In genomic region chr5:5379501-5379869, GRCm38 (mm10) we compare ENCODE assay signal across 8 mouse cellular contexts. TPM values are rescaled to one million over a fixed set of nuclear protein-coding genes. Genes with fewer than 3 reads are reported as not detected.
DNase-seq lines count a peak whose midpoint lies in the region; ATAC-seq and TF ChIP-seq lines count a peak whose summit lies in the region.

No protein-coding gene starts in this region.

- no peak for TF ChIP-seq CTCF in lung, adult 2 months (IDR thresholded peaks at IDR 0.05; ENCODE audit: insufficient read depth, low read length)

- DNase-seq in lung, adult 2 months: no peak
- DNase-seq in lung, postnatal 10 days: no peak
- no peak for DNase-seq in right cerebral cortex, adult 2 months (ENCODE audit: low spot score in 2 of 2)
- no peak for DNase-seq in urinary bladder, adult 18-20 months (ENCODE audit: low spot score in 2 of 2)
- no peak for DNase-seq in spleen, adult 12 weeks (ENCODE audit: low spot score)

- peaks cover 54% of the 10 kb centered on the region for H3K79me2 ChIP-seq in myocyte (ENCODE audit: control insufficient read depth, insufficient read depth)

- 2% methylated on average over 14 of the region's 14 CpGs for WGBS in lung, adult 2 months
- under 1% methylated on average over 14 of the region's 14 CpGs for WGBS in embryonic facial prominence, embryonic 15.5 days
- WGBS in intestine, embryonic 15.5 days: 1% methylated on average over 14 of the region's 14 CpGs

- H3K4me1 ChIP-seq in lung, adult 2 months (ENCODE audit: control insufficient read depth, insufficient read depth, low read length): peaks cover 11% of the 10 kb centered on the region
- H3K4me1 ChIP-seq in embryonic facial prominence, embryonic 15.5 days: peaks cover 16% of the 10 kb centered on the region; the same call in 1 of the 2 replicates
- no peaks in the 10 kb centered on the region for H3K4me1 ChIP-seq in intestine, embryonic 15.5 days (replicated peaks)

- H3K9me3 ChIP-seq in embryonic facial prominence, embryonic 15.5 days (replicated peaks): no peaks in the 10 kb centered on the region
- no peaks in the 10 kb centered on the region for H3K9me3 ChIP-seq in intestine, embryonic 15.5 days

- peak overlapping the region; percentile 92 for H3K27ac ChIP-seq in embryonic facial prominence, embryonic 15.5 days (replicated peaks)
- H3K27ac ChIP-seq in intestine, embryonic 15.5 days: peak overlapping the region; percentile 88

- TF ChIP-seq POLR2A in lung, adult 2 months (IDR thresholded peaks at IDR 0.05; ENCODE audit: borderline replicate concordance, extremely low read depth, low read depth, low read length): no peak
- no peak for TF ChIP-seq POLR2A in myocyte (IDR thresholded peaks at IDR 0.05; ENCODE audit: insufficient read length, low read depth)

- H3K27me3 ChIP-seq in embryonic facial prominence, embryonic 15.5 days: no peaks in the 10 kb centered on the region
- no peaks in the 10 kb centered on the region for H3K27me3 ChIP-seq in intestine, embryonic 15.5 days (replicated peaks)
- no peaks in the 10 kb centered on the region for H3K27me3 ChIP-seq in myocyte (ENCODE audit: control insufficient read depth, insufficient read depth, insufficient read length)

- H3K36me3 ChIP-seq in embryonic facial prominence, embryonic 15.5 days: no peaks in the 10 kb centered on the region
- H3K36me3 ChIP-seq in intestine, embryonic 15.5 days: no peaks in the 10 kb centered on the region
- H3K36me3 ChIP-seq in myocyte (ENCODE audit: control insufficient read depth, insufficient read depth): no peaks in the 10 kb centered on the region

- peak overlapping the region; percentile 88 for H3K9ac ChIP-seq in embryonic facial prominence, embryonic 15.5 days
- peak overlapping the region; percentile 82 for H3K9ac ChIP-seq in intestine, embryonic 15.5 days

- peak overlapping the region; percentile 71 for H3K4me2 ChIP-seq in embryonic facial prominence, embryonic 15.5 days (replicated peaks)
- peak overlapping the region; percentile 81 for H3K4me2 ChIP-seq in intestine, embryonic 15.5 days (replicated peaks)
- H3K4me2 ChIP-seq in myocyte (ENCODE audit: low read depth): peak overlapping the region; percentile 83

- ATAC-seq in embryonic facial prominence, embryonic 15.5 days (ENCODE audit: insufficient number of reproducible peaks, low FRiP score, low TSS enrichment, low read depth): no peak
- ATAC-seq in intestine, embryonic 15.5 days: no peak

- H3ac ChIP-seq in myocyte (ENCODE audit: control insufficient read depth, insufficient read length): peak overlapping the region; percentile 89

- peak overlapping the region; percentile 89 for H3K4me3 ChIP-seq in lung, adult 2 months (replicated peaks; ENCODE audit: extremely low read depth, low read depth, low read length)
- peak overlapping the region; percentile 79 for H3K4me3 ChIP-seq in embryonic facial prominence, embryonic 15.5 days (replicated peaks)
- peak overlapping the region; percentile 69 for H3K4me3 ChIP-seq in intestine, embryonic 15.5 days (replicated peaks)
- H3K4me3 ChIP-seq in myocyte: peak overlapping the region; percentile 86

TF ChIP-seq in myocyte, 11 proteins besides CTCF, POLR2A, EP300 and RAD21:
- no peak for TF ChIP-seq TCF12 (IDR thresholded peaks at IDR 0.05; ENCODE audit: insufficient read depth, poor library complexity, severe bottlenecking)

RNA-seq across cellular contexts. Expression of gene Cdk14, which starts 40.6 kb away (rescaled TPM):
- 12.5 and 19.0 TPM in 2 replicates for polyA plus RNA-seq in lung, adult 2 months (2012; rRNA removed)
- 24.5 and 26.2 TPM in 2 replicates for polyA plus RNA-seq in embryonic facial prominence, embryonic 15.5 days (2015; fragmentation: Nextera tagmentation; extraction: Ambion mirVana)
- 15.0 and 16.6 TPM in 2 replicates for polyA plus RNA-seq in intestine, embryonic 15.5 days (2015; fragmentation: Nextera tagmentation; extraction: Ambion mirVana)
- 11.2 TPM for polyA plus RNA-seq in myocyte (2012; fragmentation: generic; extraction: Trizol)
